Mouse (Mus musculus) bone marrow macrophage, adult 2 months (primary cell): ENCODE results near the gene Dysf.

Experiments used
- CTCF ChIP-seq: IDR thresholded peaks from 2 replicates; pipeline ENCODE4 v1.5.1; 2012; ENCODE audit warnings: low read depth, mild to moderate bottlenecking, low read length, moderate library complexity
- POLR2A ChIP-seq: IDR thresholded peaks from 2 replicates; pipeline ENCODE4 v1.6.1; 2012; ENCODE audit warnings: mild to moderate bottlenecking, low read depth, low read length, borderline replicate concordance

- TF ChIP-seq POLR2A (no peak), CTCF (no peak)
These were observed 147.4 kb downstream of the Dysf start for GRCm38 (mm10) chr6:84155765-84156164.
